Mouse (Mus musculus) heart, adult 2 months (tissue): ENCODE data around the gene Rack1.

Source experiments
- CTCF ChIP-seq: fragments of 200-600 bp; IDR thresholded peaks from 2 replicates; pipeline ENCODE4 v1.8.1; 2022; ENCODE audit warnings: antibody characterized with exemption, mild to moderate bottlenecking, moderate library complexity
- POLR2A ChIP-seq: fragments of 200-500 bp; IDR thresholded peaks from 2 replicates; pipeline ENCODE4 v1.6.1; 2011; ENCODE audit warnings: mild to moderate bottlenecking, low read depth, low read length, control low read depth; ENCODE audit not compliant: insufficient read depth

GRCm38 (mm10) chr11:48798984-48799920, 880 bp upstream of the Rack1 start:
- TF ChIP-seq CTCF: no peak
- no peak for TF ChIP-seq POLR2A
